Mouse (Mus musculus) midbrain, embryonic 12.5 days (tissue): ENCODE results near the gene St6galnac3. TPM values are rescaled to one million over a fixed set of nuclear protein-coding genes. Genes with fewer than 3 reads are reported as not detected.

Experiments used
- ATAC-seq: fragments of 200-750 bp; cut with Nextera tagmentation; 2 replicates; pipeline ENCODE4 v1.8.0; 2017; ENCODE audit warnings: low read depth, moderate TSS enrichment, moderate library complexity; ENCODE audit not compliant: low FRiP score
- H3K27ac ChIP-seq: fragments of 300-500 bp; sonication (generic); replicated peaks from 2 replicates; pipeline ENCODE4 v1.5.1; 2016; ENCODE audit warnings: mild to moderate bottlenecking
- H3K27me3 ChIP-seq: fragments of 300-500 bp; sonication (generic); 2 replicates; pipeline ENCODE4 v1.6.1; 2016; ENCODE audit warnings: mild to moderate bottlenecking
- H3K36me3 ChIP-seq: fragments of 300-500 bp; sonication (generic); 2 replicates; pipeline ENCODE4 v1.6.1; 2016
- H3K4me1 ChIP-seq: fragments of 300-500 bp; sonication (generic); 2 replicates; pipeline ENCODE4 v1.6.1; 2016
- H3K4me2 ChIP-seq: fragments of 300-500 bp; sonication (generic); replicated peaks from 2 replicates; pipeline ENCODE4 v1.6.1; 2016; ENCODE audit warnings: mild to moderate bottlenecking, moderate library complexity
- H3K4me3 ChIP-seq: fragments of 300-500 bp; sonication (generic); 2 replicates; pipeline ENCODE4 v1.5.1; 2016; ENCODE audit warnings: mild to moderate bottlenecking
- H3K9ac ChIP-seq: fragments of 300-500 bp; sonication (generic); replicated peaks from 2 replicates; pipeline ENCODE4 v1.6.1; 2016; ENCODE audit warnings: mild to moderate bottlenecking, moderate library complexity
- H3K9me3 ChIP-seq: fragments of 300-500 bp; sonication (generic); 2 replicates; pipeline ENCODE4 v1.6.1; 2016; ENCODE audit warnings: mild to moderate bottlenecking
- WGBS: fragments of 180-500 bp; shearing (Covaris S2); methylation state at CpG from one replicate; pipeline ENCODE4 v1.1.7; 2016; 5-methylcytosine and 5-hydroxymethylcytosine counted together
- polyA plus RNA-seq: library from polyadenylated mRNA; unstranded; fragments of >200 nt; fragmentation: Nextera tagmentation; extraction: Ambion mirVana; gene quantifications from 2 replicates; pipeline ENCODE4 v1.2.1, GENCODE M21; 2016

Gene St6galnac3
- polyA plus RNA-seq, 1 experiment from 2014 or later = 28.5 TPM

GRCm38 (mm10) chr3:153732035-153732434 lies 7.1 kb upstream of the St6galnac3 start:
- 82% methylated on average over 6 of the region's 6 CpGs for WGBS
- H3K27ac ChIP-seq = no peak overlapping the region
- ATAC-seq = no peak

GRCm38 (mm10) chr3:153728577-153728976 lies 3.6 kb upstream of the St6galnac3 start:
- H3K9ac ChIP-seq = no peak overlapping the region
- no peak overlapping the region for H3K27ac ChIP-seq
- no peak overlapping the region for H3K4me3 ChIP-seq
- no peaks in the 10 kb centered on the region for H3K36me3 ChIP-seq
- H3K4me1 ChIP-seq = peaks cover 13% of the 10 kb centered on the region
- H3K27me3 ChIP-seq = peaks cover 12% of the 10 kb centered on the region; the same call in 1 of the 2 replicates
- ATAC-seq = no peak
- no peaks in the 10 kb centered on the region for H3K9me3 ChIP-seq
- H3K4me2 ChIP-seq = no peak overlapping the region

More at GRCm38 (mm10) chr3:153732035-153732434, 7.1 kb upstream of the St6galnac3 start:
- no peak overlapping the region for H3K4me2 ChIP-seq
- H3K36me3 ChIP-seq = no peaks in the 10 kb centered on the region
- peaks cover 14% of the 10 kb centered on the region for H3K4me1 ChIP-seq
- no peaks in the 10 kb centered on the region for H3K9me3 ChIP-seq
- H3K9ac ChIP-seq = no peak overlapping the region
- no peak overlapping the region for H3K4me3 ChIP-seq
- no peaks in the 10 kb centered on the region for H3K27me3 ChIP-seq

GRCm38 (mm10) chr3:153723467-153724079 lies 1.4 kb downstream of the St6galnac3 start:
- H3K4me2 ChIP-seq = peak overlapping the region; percentile 89
- 83% methylated on average over 9 of the region's 9 CpGs for WGBS
- peak overlapping the region; percentile 71 for H3K4me3 ChIP-seq

GRCm38 (mm10) chr3:153721525-153721924 lies 3.4 kb downstream of the St6galnac3 start:
- no peaks in the 10 kb centered on the region for H3K9me3 ChIP-seq
- H3K27ac ChIP-seq = no peak overlapping the region
- 92% methylated on average over 16 of the region's 16 CpGs for WGBS
- H3K27me3 ChIP-seq = peaks cover 9% of the 10 kb centered on the region; the same call in 1 of the 2 replicates
- ATAC-seq = no peak
- no peak overlapping the region for H3K4me2 ChIP-seq
- no peak overlapping the region for H3K4me3 ChIP-seq
- peaks cover 29% of the 10 kb centered on the region for H3K4me1 ChIP-seq
- H3K9ac ChIP-seq = no peak overlapping the region
- no peaks in the 10 kb centered on the region for H3K36me3 ChIP-seq

More at GRCm38 (mm10) chr3:153723467-153724079, 1.4 kb downstream of the St6galnac3 start:
- ATAC-seq = no peak
- peak overlapping the region; percentile 76; the same call in 1 of the 2 replicates for H3K9ac ChIP-seq
- peaks cover 12% of the 10 kb centered on the region; the same call in 1 of the 2 replicates for H3K27me3 ChIP-seq
- H3K36me3 ChIP-seq = no peaks in the 10 kb centered on the region
- no peak overlapping the region for H3K27ac ChIP-seq
- no peaks in the 10 kb centered on the region for H3K9me3 ChIP-seq
- peaks cover 24% of the 10 kb centered on the region for H3K4me1 ChIP-seq

- Histone ChIP-seq H3K27ac (no peak overlapping the region), H3K4me1 (peaks cover 30% of the 10 kb centered on the region), H3K4me2 (no peak overlapping the region), H3K27me3 (peaks cover 3% of the 10 kb centered on the region; the same call in 1 of the 2 replicates), H3K9ac (no peak overlapping the region), H3K9me3 (no peaks in the 10 kb centered on the region), H3K36me3 (no peaks in the 10 kb centered on the region), H3K4me3 (no peak overlapping the region)
- no peak for ATAC-seq
- WGBS = 79% methylated on average over 4 of the region's 4 CpGs
These were observed 4.1 kb downstream of the St6galnac3 start for GRCm38 (mm10) chr3:153720922-153721321.

GRCm38 (mm10) chr3:153720296-153720695 lies 4.7 kb downstream of the St6galnac3 start:
- Histone ChIP-seq H3K4me3 (no peak overlapping the region), H3K9ac (no peak overlapping the region), H3K27me3 (no peaks in the 10 kb centered on the region), H3K36me3 (no peaks in the 10 kb centered on the region), H3K27ac (no peak overlapping the region), H3K4me2 (no peak overlapping the region), H3K4me1 (peaks cover 28% of the 10 kb centered on the region), H3K9me3 (no peaks in the 10 kb centered on the region)
- ATAC-seq = no peak
- 64% methylated on average over 3 of the region's 3 CpGs for WGBS

- Histone ChIP-seq H3K27me3 (no peaks in the 10 kb centered on the region), H3K4me3 (no peak overlapping the region), H3K9ac (no peak overlapping the region), H3K36me3 (no peaks in the 10 kb centered on the region), H3K9me3 (peaks cover under 1% of the 10 kb centered on the region; the same call in 1 of the 2 replicates), H3K4me2 (no peak overlapping the region), H3K27ac (no peak overlapping the region), H3K4me1 (peaks cover 26% of the 10 kb centered on the region)
- ATAC-seq = peak; percentile 47; the same call in 1 of the 2 replicates
- 82% methylated on average over 9 of the region's 9 CpGs for WGBS
These were observed 5.6 kb downstream of the St6galnac3 start for GRCm38 (mm10) chr3:153719256-153719970.

GRCm38 (mm10) chr3:153718724-153719123 lies 6.2 kb downstream of the St6galnac3 start:
- Histone ChIP-seq H3K27me3 (no peaks in the 10 kb centered on the region), H3K9me3 (peaks cover 7% of the 10 kb centered on the region), H3K4me3 (no peak overlapping the region), H3K4me1 (peaks cover 19% of the 10 kb centered on the region), H3K4me2 (no peak overlapping the region), H3K36me3 (no peaks in the 10 kb centered on the region), H3K9ac (no peak overlapping the region), H3K27ac (no peak overlapping the region)
- 74% methylated on average over 8 of the region's 8 CpGs for WGBS
- no peak for ATAC-seq

GRCm38 (mm10) chr3:153717742-153718141 lies 7.2 kb downstream of the St6galnac3 start:
- H3K4me1 ChIP-seq = peaks cover 16% of the 10 kb centered on the region
- no peak overlapping the region for H3K4me3 ChIP-seq
- no peak for ATAC-seq
- H3K27ac ChIP-seq = no peak overlapping the region
- H3K9me3 ChIP-seq = peaks cover 8% of the 10 kb centered on the region
- no peaks in the 10 kb centered on the region for H3K27me3 ChIP-seq
- no peak overlapping the region for H3K9ac ChIP-seq
- no peak overlapping the region for H3K4me2 ChIP-seq
- no peaks in the 10 kb centered on the region for H3K36me3 ChIP-seq
- WGBS = 75% methylated on average over 7 of the region's 7 CpGs

- ATAC-seq = no peak
- WGBS = 58% methylated on average over 7 of the region's 7 CpGs
- peaks cover 16% of the 10 kb centered on the region for H3K4me1 ChIP-seq
- H3K9me3 ChIP-seq = peaks cover 8% of the 10 kb centered on the region
- H3K27ac ChIP-seq = no peak overlapping the region
- H3K36me3 ChIP-seq = no peaks in the 10 kb centered on the region
- no peak overlapping the region for H3K4me3 ChIP-seq
- no peak overlapping the region for H3K4me2 ChIP-seq
- no peaks in the 10 kb centered on the region for H3K27me3 ChIP-seq
- no peak overlapping the region for H3K9ac ChIP-seq
These were observed 9.3 kb downstream of the St6galnac3 start for GRCm38 (mm10) chr3:153715646-153716045.

- H3K9me3 ChIP-seq = peaks cover 8% of the 10 kb centered on the region
- H3K36me3 ChIP-seq = no peaks in the 10 kb centered on the region
- ATAC-seq = no peak
- H3K27me3 ChIP-seq = no peaks in the 10 kb centered on the region
- H3K4me3 ChIP-seq = no peak overlapping the region
- H3K27ac ChIP-seq = no peak overlapping the region
- H3K4me1 ChIP-seq = no peaks in the 10 kb centered on the region
- no peak overlapping the region for H3K9ac ChIP-seq
- no peak overlapping the region for H3K4me2 ChIP-seq
- WGBS = 50% methylated on average over 1 of the region's 1 CpGs
These were observed 14.4 kb downstream of the St6galnac3 start for GRCm38 (mm10) chr3:153710545-153710944.

GRCm38 (mm10) chr3:153707687-153708086 lies 17.3 kb downstream of the St6galnac3 start:
- WGBS = 73% methylated on average over 6 of the region's 6 CpGs
- H3K27ac ChIP-seq = no peak overlapping the region
- no peaks in the 10 kb centered on the region for H3K36me3 ChIP-seq
- no peak for ATAC-seq
- H3K27me3 ChIP-seq = no peaks in the 10 kb centered on the region
- no peak overlapping the region for H3K4me2 ChIP-seq
- no peaks in the 10 kb centered on the region for H3K9me3 ChIP-seq
- no peak overlapping the region for H3K9ac ChIP-seq
- H3K4me1 ChIP-seq = peaks cover 1% of the 10 kb centered on the region; the same call in 1 of the 2 replicates
- no peak overlapping the region for H3K4me3 ChIP-seq
